Mouse (Mus musculus) G1E (cell line): Measurements from ENCODE around the gene Ear14. TPM values are rescaled to one million over a fixed set of nuclear protein-coding genes. Genes with fewer than 3 reads are reported as not detected.
A peak's percentile ranks its signal among the peaks of the same experiment; 100 is the strongest.
"Not testable (repeated sequence)": the region's sequence is repeated elsewhere in the genome, so short reads cannot be mapped to it uniquely, and the experiment has no call there.

Experiments used
- ATAC-seq: 2 replicates; pipeline ENCODE4 v1.8.0; 2016; ENCODE audit warnings: mild to moderate bottlenecking; ENCODE audit not compliant: insufficient number of reproducible peaks, poor library complexity, low FRiP score, severe bottlenecking; ENCODE audit errors: extremely low read depth
- DNase-seq: peaks from one replicate; pipeline ENCODE4 v3.0.0; 2012; ENCODE audit warnings: low spot score
- H3K27me3 ChIP-seq: 2 replicates; pipeline ENCODE4 v1.6.1; 2012; ENCODE audit warnings: mild to moderate bottlenecking, low read length, inconsistent platforms; ENCODE audit not compliant: insufficient read depth
- H3K36me3 ChIP-seq: replicated peaks from 2 replicates; pipeline ENCODE3; 2012; ENCODE audit warnings: mild to moderate bottlenecking, inconsistent platforms
- H3K4me1 ChIP-seq: 2 replicates; pipeline ENCODE4 v1.6.1; 2012; ENCODE audit warnings: low read depth, low read length, inconsistent platforms, mixed read lengths; ENCODE audit not compliant: insufficient read depth
- H3K4me3 ChIP-seq: 2 replicates; pipeline ENCODE4 v1.5.1; 2012; ENCODE audit warnings: low read depth, mild to moderate bottlenecking, inconsistent platforms, low read length, moderate library complexity, mixed read lengths
- H3K9me3 ChIP-seq: replicated peaks from 2 replicates; pipeline ENCODE4 v1.6.1; 2012; ENCODE audit warnings: inconsistent platforms
- CTCF ChIP-seq: IDR thresholded peaks from 2 replicates; pipeline ENCODE4 v1.5.1; 2012; ENCODE audit warnings: low read depth, low read length, inconsistent platforms, mixed read lengths
- GATA1 ChIP-seq: IDR thresholded peaks from 2 replicates; pipeline ENCODE4 v1.6.1; 2012; ENCODE audit warnings: borderline replicate concordance, low read length, inconsistent platforms, mixed read lengths
- GATA2 ChIP-seq: IDR thresholded peaks from 2 replicates; pipeline ENCODE4 v1.6.1; 2012; ENCODE audit warnings: low read depth, low read length, inconsistent platforms, borderline replicate concordance
- POLR2AphosphoS5 ChIP-seq: IDR thresholded peaks from 2 replicates; pipeline ENCODE4 v1.6.1; 2012; ENCODE audit warnings: low read depth, low read length, inconsistent platforms; ENCODE audit not compliant: insufficient replicate concordance
- TAL1 ChIP-seq: conservative IDR thresholded peaks from 2 replicates; pipeline ENCODE4 v1.6.1; 2012; ENCODE audit warnings: low read depth, low read length, inconsistent platforms, mixed read lengths
- polyA plus RNA-seq: library from polyadenylated mRNA; stranded (reverse); fragments of >175 nt; gene quantifications from 2 replicates; pipeline ENCODE4 v1.2.3, GENCODE M21; 2012
- total RNA-seq, 2 experiments: library from RNA; stranded (forward) in 1 of 2; stranded (reverse) in 1 of 2; fragments of 200-1000 nt in 1 of 2; fragments of >200 nt in 1 of 2; fragmentation: Nextera tagmentation in 1 of 2; gene quantifications; 2 replicates each; pipeline ENCODE4 v1.2.3; 2014 to 2017

Gene Ear14
- total and polyA plus RNA-seq, 3 experiments, result 0.44 TPM; not detected in 2

DNA sequence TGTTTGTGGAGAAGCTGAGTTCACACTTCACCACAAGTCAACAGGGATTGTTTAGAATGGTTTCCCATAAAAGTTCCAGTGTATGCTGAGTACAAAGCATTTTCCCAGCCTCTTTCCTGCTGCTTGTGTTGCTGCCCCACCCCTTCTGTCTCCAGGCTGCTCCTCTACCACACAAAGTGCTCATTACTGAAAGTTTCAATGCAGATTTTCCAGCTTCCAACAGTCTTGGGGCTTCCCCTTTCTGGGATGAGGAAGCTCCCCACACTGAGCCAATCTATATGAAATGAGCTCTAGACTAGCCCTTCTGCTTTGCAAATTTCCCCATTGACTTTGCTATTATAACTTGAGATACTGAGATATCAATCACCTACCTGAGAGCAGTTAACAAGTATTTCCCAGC, 37.1 kb upstream of the Ear14 start:
- ATAC-seq (no peak), DNase-seq (no peak)
- no peaks in the 10 kb centered on the region for H3K36me3 ChIP-seq
- no peak overlapping the region for H3K4me3 ChIP-seq
- H3K4me1 ChIP-seq, result no peaks in the 10 kb centered on the region
- H3K9me3 ChIP-seq, result no peaks in the 10 kb centered on the region
- TF ChIP-seq TAL1 (no peak), POLR2AphosphoS5 (no peak), GATA1 (no peak), CTCF (no peak), GATA2 (no peak)
- peaks cover 19% of the 10 kb centered on the region for H3K27me3 ChIP-seq

DNA sequence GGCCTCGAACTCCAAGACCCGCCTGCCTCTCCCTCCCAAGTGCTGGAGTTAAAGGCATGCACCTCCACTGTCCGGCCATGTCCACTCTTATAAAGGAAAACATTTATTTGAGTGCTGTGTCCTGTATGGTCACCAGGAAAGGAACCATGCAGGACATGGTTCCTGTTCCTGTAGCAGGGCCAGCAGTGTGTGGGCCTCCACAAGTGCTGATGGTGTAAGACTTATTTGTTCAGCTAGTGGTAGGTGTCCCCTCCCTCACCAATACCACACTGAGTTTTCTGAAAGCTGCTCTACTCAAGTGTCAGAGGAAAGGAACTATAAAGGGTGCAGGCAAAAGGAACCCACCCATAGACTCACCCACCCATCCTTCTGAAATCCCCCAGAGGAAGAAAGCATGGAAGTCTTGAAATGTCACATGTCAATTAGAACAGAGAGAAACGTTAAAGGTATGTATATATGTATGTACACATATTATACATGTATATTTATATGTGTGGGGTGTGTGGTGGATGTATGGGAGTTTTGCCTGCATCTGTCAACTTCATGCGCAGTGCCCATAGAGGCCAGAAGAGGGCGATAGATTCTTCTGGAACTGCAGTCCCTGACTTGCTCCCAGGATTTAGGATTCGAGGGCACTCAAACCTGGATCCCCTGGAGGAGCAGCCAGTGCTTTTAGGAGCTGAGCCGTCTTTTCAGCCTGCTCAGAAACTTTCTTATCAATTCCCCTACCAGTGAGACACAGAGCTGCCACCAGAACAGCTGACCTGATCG, 30.9 kb upstream of the Ear14 start:
- not testable (repeated sequence) for H3K27me3 ChIP-seq, H3K4me1 ChIP-seq, H3K4me3 ChIP-seq, H3K9me3 ChIP-seq, DNase-seq, ATAC-seq, H3K36me3 ChIP-seq
- peak; percentile 26; the same call in 1 of the 2 replicates for TF ChIP-seq CTCF

DNA sequence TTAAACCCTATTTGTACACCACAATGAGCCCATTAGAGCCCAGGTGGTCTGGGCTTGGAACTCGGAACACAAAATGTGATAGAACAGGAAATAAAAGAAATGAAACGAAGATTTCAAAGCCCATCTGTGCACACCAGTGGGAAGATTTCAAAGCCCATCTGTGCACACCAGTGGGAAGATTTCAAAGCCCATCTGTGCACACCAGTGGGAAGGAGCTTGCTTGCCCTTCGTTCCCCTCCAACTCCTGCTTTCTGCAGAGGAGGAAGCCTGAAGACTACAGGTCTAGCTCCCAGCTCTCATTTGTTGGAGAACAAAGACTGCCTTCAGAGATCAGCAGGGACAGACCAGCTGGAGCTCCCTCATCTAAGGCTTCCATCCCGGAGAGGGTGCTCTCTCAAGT, 30.2 kb upstream of the Ear14 start:
- not testable (repeated sequence) for H3K36me3 ChIP-seq, H3K4me1 ChIP-seq, H3K4me3 ChIP-seq, H3K27me3 ChIP-seq, ATAC-seq, DNase-seq, H3K9me3 ChIP-seq

DNA sequence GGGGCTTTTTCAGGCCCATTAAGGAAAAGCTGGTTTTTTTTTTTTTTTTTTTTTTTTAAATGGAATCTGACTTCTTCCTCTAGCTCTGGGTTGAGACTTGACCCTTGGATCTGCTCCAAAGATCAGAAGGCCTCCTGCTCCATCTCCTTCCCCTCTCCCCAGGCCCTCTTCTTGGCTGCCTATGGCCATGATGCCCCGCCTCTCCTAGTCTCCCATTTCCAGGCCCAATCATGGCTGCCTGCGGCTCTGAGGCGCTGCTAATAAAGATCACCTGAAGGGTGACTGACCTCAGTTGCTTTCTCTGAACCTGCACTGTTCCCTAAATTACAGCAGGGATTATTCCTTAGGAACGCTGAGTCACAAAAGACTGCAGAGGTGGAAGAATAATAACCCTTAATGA, 29.3 kb upstream of the Ear14 start:
- Histone ChIP-seq H3K4me1 (no peaks in the 10 kb centered on the region), H3K4me3 (no peak overlapping the region)
- no peak for ATAC-seq

DNA sequence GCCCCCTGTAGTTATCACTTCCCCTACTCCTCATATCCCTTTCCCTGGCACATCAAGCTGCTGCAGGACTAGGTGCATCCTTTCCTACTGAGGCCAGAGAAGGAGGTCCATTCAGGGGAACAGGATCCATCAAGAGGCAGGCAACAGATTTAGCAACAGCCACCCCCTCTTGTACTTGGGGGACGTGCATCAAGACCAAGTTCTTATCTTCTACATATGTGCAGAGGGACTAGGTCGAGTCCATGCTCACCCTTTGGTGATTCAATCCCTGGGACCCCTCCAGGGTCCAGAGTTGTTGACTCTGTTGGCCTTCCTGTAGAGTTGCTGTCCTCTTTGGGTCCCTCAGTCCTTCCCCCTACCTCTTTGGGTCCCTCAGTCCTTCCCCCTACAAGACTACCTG, 22.1 kb upstream of the Ear14 start:
- H3K36me3 ChIP-seq, H3K27me3 ChIP-seq, H3K4me1 ChIP-seq, H3K9me3 ChIP-seq, DNase-seq, H3K4me3 ChIP-seq, ATAC-seq: not testable (repeated sequence)

More for the DNA sequence above, 29.3 kb upstream of the Ear14 start:
- no peak for TF ChIP-seq CTCF
- no peak for TF ChIP-seq GATA2
- no peak for TF ChIP-seq POLR2AphosphoS5
- TF ChIP-seq TAL1, result no peak
- no peak for TF ChIP-seq GATA1
- Histone ChIP-seq H3K27me3 (0 out of 2 replicates have a peak, but pooled peaks cover 3% of the 10 kb centered on the region), H3K36me3 (no peaks in the 10 kb centered on the region), H3K9me3 (no peaks in the 10 kb centered on the region)
- no peak for DNase-seq

DNA sequence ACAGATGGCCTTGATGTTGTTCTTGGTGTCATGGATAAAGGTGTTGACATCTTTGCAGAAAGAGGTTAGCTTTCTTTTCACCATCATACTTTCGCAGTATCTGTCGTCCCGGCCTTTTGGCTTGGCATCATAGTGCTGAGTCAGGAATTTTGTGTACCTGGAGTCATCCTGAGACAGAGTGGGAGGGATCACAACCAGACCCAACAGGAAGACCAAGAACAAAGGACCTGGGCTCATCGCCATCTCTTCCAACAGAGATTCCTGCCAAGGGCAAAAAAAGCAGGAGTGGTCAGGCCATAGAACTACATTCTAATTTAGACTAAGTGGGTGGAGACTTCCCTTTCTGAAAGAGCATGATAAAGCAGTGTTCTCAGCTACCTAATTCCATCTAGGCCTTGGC, 7.5 kb upstream of the Ear14 start:
- H3K4me3 ChIP-seq, result no peak overlapping the region
- TF ChIP-seq GATA2, result no peak
- TF ChIP-seq GATA1, result no peak
- H3K9me3 ChIP-seq, result no peaks in the 10 kb centered on the region
- no peak for ATAC-seq
- DNase-seq, result no peak
- no peaks in the 10 kb centered on the region for H3K36me3 ChIP-seq
- H3K27me3 ChIP-seq, result no peaks in the 10 kb centered on the region
- no peaks in the 10 kb centered on the region for H3K4me1 ChIP-seq

DNA sequence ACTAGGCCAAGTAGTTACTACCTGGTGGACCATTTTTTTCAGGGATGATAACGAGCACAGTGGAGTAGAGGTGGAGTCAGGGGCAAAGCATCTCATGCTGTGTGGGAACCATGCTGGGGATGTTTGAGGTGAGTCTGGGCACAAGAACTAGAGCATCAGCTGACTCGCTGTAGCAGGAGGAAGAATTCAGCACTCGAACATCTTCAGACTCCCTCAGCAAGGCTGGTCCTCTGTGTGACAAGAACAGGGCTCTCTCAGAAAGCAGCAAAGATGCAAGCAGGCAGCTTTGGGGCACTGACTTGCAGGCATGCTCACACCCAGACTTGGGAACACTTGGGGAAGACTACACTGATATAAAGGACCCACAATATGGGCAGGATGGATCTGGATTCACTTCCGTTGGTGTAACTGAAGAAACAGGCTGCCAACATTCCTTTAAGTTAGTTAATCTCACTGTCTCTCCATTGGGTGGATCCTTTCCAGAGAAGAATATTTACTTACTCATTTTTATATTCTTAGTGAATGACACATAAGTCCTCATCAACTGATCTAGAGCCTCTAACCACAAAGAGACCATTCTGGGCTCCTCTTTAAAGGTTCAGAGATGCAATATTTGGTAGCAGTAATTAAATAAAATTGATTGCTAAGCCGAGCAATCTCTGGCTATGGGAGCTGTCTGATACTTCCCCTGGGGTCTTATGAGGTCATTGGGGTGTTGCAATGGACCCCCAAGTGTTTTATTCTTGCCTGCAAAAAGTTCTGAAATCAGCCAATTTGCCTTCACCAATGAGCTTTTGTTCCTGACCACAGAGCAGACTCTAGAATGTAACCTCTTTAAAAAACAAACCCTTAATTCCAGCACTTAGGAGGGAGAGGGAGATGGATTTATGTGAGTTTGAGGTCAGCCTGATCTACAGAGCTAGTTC, 3.8 kb upstream of the Ear14 start, which contains the start of gene Ang2:
Ang2 (minus strand) TSS at position 51 of the 926 bp plus-strand sequence.
- ATAC-seq, result no peak
- H3K9me3 ChIP-seq, result no peaks in the 10 kb centered on the region
- DNase-seq, result no peak

More for the DNA sequence above, 3.8 kb upstream of the Ear14 start, which contains the start of gene Ang2:
- Histone ChIP-seq H3K36me3 (no peaks in the 10 kb centered on the region), H3K4me3 (no peak within 1 kb of the TSS), H3K27me3 (no peaks in the 10 kb centered on the region), H3K4me1 (no peaks in the 10 kb centered on the region)
- no peak for TF ChIP-seq TAL1
- TF ChIP-seq GATA2, result no peak
- no peak for TF ChIP-seq GATA1
- TF ChIP-seq CTCF, result no peak
- TF ChIP-seq POLR2AphosphoS5, result no peak
